Mouse (Mus musculus) hindbrain, embryonic 10.5 days (tissue): Measurements from ENCODE around the gene Plekha5. TPM values are rescaled to one million over a fixed set of nuclear protein-coding genes. Genes with fewer than 3 reads are reported as not detected.

Source experiments
- polyA plus RNA-seq: library from polyadenylated mRNA; unstranded; fragments of >200 nt; fragmentation: Nextera tagmentation; extraction: Ambion mirVana; gene quantifications from 2 replicates; pipeline ENCODE4 v1.2.1, GENCODE M21; 2016

Gene Plekha5
- polyA plus RNA-seq, 1 experiment from 2014 or later = 35.5 TPM

Other genes with a start within 250 kb of the Plekha5 start
- 8.0 and 9.4 TPM in 2 replicates for gene Aebp2, start 198.6 kb downstream of the Plekha5 start, polyA plus RNA-seq